Mouse (Mus musculus) splenic B cell, adult 2 months (primary cell): ENCODE measurements at regions not wholly inside any gene's neighbourhood (a gene's known extent, or its start where the extent isn't known, plus 50 kb on each side); places are given as distances from the start of the nearest gene placed in this dataset.
A peak's percentile ranks its signal among the peaks of the same experiment; 100 is the strongest.

Experiments used
- DNase-seq: peaks from one replicate; pipeline ENCODE4 v3.0.0-alpha.2; 2011; ENCODE audit warnings: low read depth, low spot score
- H3K27me3 ChIP-seq: 2 replicates; pipeline ENCODE4 v1.6.1; 2012; ENCODE audit warnings: mild to moderate bottlenecking, low read length, moderate library complexity, mixed read lengths; ENCODE audit not compliant: control insufficient read depth, poor library complexity, insufficient read depth, severe bottlenecking
- H3K36me3 ChIP-seq: 2 replicates; pipeline ENCODE4 v1.6.1; 2012; ENCODE audit warnings: mild to moderate bottlenecking, low read length, moderate library complexity, mixed read lengths; ENCODE audit not compliant: control insufficient read depth, poor library complexity, insufficient read depth, severe bottlenecking

DNA sequence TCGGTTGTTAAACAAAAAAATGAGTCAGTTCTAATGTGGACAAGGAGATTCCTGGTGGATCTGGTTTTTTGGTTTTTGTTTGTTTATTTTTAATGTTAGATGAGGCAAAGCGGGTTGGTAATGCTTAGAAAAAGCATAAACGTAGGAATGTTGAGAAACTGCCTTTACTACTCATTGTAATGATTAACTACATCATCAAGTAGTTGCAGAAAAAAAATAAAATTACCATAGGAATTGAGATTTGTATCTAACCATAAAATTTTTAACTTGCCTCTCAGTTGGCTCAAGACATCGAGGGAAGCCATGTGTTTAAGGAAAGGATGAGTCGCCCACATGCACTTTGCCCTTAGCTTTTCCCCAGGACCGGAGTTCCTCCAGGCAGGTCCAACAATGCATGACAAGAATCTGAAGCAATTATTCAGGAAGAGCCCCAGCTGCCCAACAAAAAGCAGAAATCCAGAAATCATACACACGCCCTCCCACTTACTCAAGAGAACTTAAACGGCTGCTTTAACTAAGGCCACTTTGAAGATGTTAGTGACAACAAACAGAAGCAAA, 545.5 kb downstream of the Lmo4 start:
- no peaks in the 10 kb centered on the region for H3K27me3 ChIP-seq
- DNase-seq: no peak
- H3K36me3 ChIP-seq: no peaks in the 10 kb centered on the region

DNA sequence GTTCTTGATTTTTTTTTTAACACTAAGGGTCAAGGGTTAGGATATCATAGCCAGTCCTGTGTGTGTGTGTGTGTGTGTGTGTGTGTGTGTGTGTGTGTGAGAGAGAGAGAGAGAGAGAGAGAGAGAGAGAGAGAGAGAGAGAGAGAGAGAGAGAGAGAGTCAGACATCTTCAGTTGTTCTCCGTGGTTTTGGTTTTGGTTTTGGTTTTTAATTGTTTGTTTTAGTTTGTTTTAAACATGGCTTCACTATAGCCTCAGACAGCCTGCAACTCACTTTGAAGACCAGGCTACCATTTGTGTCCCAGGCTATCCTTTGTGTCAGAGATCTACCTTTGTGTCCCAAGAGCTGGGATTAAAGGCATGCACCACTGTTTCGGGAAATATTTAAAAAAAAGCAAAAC, 557.8 kb downstream of the Lmo4 start:
- H3K36me3 ChIP-seq: no peaks in the 10 kb centered on the region
- no peaks in the 10 kb centered on the region for H3K27me3 ChIP-seq
- DNase-seq: no peak

DNA sequence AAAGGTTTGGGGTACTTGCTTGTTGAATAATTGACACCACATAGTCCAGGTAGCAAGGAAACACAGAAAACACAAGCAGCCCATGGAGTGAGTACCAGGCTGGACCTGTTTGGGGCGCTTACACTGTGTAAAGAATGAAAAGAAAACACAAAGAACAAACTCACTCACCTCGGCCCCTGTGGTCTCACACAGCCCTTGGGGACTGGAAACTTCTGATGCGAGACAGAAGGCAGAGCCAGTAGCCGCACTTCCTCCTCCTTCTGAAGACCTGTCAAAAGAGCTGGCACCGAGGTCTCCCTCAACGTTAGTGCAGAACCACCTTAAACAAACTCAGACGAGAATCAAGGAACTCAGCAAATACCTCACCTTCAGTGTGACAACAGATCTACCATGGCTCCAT, 558.2 kb downstream of the Lmo4 start:
- Histone ChIP-seq H3K36me3 (no peaks in the 10 kb centered on the region), H3K27me3 (no peaks in the 10 kb centered on the region)
- DNase-seq: peak; percentile 90

- Histone ChIP-seq H3K27me3 (no peaks in the 10 kb centered on the region), H3K36me3 (no peaks in the 10 kb centered on the region)
- DNase-seq: no peak
Measured at GRCm38 (mm10) chr3:143633036-143633435, 572.0 kb downstream of the Lmo4 start.

- DNase-seq: no peak
- Histone ChIP-seq H3K27me3 (no peaks in the 10 kb centered on the region), H3K36me3 (no peaks in the 10 kb centered on the region)
Measured at GRCm38 (mm10) chr3:143631183-143631582, 573.8 kb downstream of the Lmo4 start.

GRCm38 (mm10) chr3:143624906-143625305, 580.1 kb downstream of the Lmo4 start:
- no peaks in the 10 kb centered on the region for H3K27me3 ChIP-seq
- DNase-seq: no peak
- no peaks in the 10 kb centered on the region for H3K36me3 ChIP-seq

DNA sequence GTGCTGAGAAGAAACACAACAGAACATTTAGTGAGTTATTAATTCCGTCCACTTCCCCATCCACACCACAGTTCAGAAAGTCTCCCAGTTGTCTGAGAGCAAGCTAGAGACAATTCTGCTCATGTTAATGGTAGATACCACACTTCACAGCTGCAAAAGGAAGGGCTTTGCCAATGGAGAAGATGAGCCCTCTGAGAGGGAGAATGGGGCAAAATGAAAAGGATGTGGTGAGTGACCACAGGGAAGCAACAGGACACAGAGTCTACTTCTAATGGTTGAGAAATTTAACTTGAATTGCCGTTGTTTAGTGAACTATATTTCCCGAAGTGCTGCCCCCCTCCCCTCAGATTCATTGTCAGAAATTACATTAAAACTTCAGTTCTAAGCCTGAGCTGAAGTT, 582.7 kb downstream of the Lmo4 start:
- DNase-seq: no peak
- H3K27me3 ChIP-seq: no peaks in the 10 kb centered on the region

GRCm38 (mm10) chr3:143619125-143619524, 585.9 kb downstream of the Lmo4 start:
- Histone ChIP-seq H3K36me3 (no peaks in the 10 kb centered on the region), H3K27me3 (no peaks in the 10 kb centered on the region)
- DNase-seq: no peak

More for the DNA sequence above, 582.7 kb downstream of the Lmo4 start:
- H3K36me3 ChIP-seq: no peaks in the 10 kb centered on the region

- DNase-seq: no peak
- Histone ChIP-seq H3K36me3 (no peaks in the 10 kb centered on the region), H3K27me3 (no peaks in the 10 kb centered on the region)
Measured at GRCm38 (mm10) chr3:143614895-143615294, 590.1 kb downstream of the Lmo4 start.

DNA sequence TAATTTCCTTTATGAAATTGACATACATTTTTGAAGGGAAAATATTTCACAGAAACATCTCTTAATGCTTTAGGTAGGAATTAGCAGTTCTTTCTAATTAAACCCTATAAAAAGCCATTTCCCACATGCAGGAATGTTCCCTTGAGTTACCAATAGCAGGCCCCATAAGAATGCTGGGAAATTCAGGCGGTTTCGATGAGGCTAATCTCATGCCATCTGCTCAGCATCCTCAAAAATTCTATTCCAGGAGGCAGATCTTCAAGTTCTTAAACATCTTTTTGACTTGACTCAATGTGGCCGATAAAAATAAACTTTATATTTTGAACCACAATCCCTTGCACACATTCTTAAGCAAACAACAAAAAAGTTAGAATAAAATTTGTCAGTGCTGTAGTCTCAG, 591.0 kb downstream of the Lmo4 start:
- no peaks in the 10 kb centered on the region for H3K36me3 ChIP-seq
- DNase-seq: no peak
- no peaks in the 10 kb centered on the region for H3K27me3 ChIP-seq

- H3K27me3 ChIP-seq: no peaks in the 10 kb centered on the region
- H3K36me3 ChIP-seq: no peaks in the 10 kb centered on the region
- DNase-seq: no peak
Measured at GRCm38 (mm10) chr3:143609673-143610072, 595.3 kb downstream of the Lmo4 start.

DNA sequence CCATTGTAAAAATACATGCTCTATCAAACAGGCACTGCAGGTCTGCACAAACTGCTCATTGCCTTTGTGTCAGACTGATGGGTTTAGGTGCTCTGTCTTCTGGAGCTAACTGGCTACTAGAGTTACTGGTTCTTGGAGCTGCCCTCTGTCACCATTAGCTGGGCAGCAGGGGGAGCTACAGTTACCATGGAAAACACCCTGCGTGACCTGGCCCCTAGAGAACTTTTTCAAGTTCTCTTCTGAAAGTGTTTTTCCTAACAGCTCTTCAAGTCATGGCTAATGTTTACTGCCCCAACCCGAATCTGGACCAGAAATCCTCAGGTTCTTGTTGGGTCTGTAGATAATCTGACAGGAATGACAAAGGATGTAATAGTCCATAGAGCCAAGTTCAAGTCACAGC, 605.9 kb downstream of the Lmo4 start:
- DNase-seq: peak; percentile 82
- H3K27me3 ChIP-seq: no peaks in the 10 kb centered on the region

DNA sequence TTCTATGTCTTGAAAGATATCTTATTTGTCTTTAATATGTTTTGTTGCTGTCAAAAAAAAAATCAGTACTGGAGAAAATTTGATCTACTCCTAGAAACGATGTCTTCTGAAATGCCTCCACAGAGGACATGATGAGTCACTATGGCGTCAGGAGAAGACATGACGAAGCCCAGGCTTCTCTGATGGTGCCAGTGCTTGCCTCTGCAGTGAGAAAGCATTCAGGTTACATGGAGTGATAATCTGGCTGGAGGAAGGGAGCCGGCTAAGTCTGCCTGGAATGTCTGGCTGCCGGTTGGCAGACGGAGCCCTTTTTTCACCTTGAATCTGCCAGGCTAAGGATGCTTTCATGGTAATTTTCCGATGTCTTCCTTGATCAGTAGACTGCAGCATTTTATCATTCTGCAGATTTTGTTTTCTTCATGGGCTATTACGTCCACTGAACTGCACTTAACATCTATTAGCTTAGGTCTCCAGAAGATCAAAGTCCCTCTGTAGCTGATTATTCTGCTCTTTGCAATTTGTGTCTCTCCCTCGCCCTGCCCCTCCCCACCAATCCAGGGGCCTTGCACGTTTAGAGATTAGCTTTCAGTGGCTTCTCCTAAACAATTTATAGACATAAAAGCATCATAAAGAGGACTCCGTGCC, 607.9 kb downstream of the Lmo4 start:
- H3K27me3 ChIP-seq: no peaks in the 10 kb centered on the region
- H3K36me3 ChIP-seq: no peaks in the 10 kb centered on the region
- DNase-seq: no peak

More for the DNA sequence above, 605.9 kb downstream of the Lmo4 start:
- no peaks in the 10 kb centered on the region for H3K36me3 ChIP-seq

- no peaks in the 10 kb centered on the region for H3K27me3 ChIP-seq
- DNase-seq: no peak
Measured at GRCm38 (mm10) chr3:143596011-143596683, 608.9 kb downstream of the Lmo4 start.

DNA sequence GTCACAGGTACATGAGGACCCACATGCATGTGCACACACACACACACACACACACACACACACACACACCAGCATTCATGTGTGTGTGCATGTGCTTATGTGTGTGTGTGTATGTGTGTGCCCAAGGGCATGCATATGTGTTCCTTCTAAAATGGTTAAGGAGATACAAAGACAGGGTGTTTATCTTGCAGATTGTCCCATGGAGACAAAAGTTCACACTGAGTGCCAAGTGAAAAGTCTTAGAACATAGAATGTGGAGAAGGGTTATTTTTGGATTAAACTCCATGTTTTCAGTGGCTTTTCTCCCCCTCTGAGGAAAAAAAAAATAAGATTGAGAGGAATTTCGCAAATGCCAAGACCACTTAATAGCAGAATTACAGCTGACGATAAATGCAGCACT, 609.9 kb downstream of the Lmo4 start:
- no peaks in the 10 kb centered on the region for H3K36me3 ChIP-seq
- H3K27me3 ChIP-seq: no peaks in the 10 kb centered on the region
- DNase-seq: no peak

More at GRCm38 (mm10) chr3:143596011-143596683, 608.9 kb downstream of the Lmo4 start:
- H3K36me3 ChIP-seq: no peaks in the 10 kb centered on the region
